Mouse (Mus musculus): ENCODE data around the gene Pqlc2.

DNA sequence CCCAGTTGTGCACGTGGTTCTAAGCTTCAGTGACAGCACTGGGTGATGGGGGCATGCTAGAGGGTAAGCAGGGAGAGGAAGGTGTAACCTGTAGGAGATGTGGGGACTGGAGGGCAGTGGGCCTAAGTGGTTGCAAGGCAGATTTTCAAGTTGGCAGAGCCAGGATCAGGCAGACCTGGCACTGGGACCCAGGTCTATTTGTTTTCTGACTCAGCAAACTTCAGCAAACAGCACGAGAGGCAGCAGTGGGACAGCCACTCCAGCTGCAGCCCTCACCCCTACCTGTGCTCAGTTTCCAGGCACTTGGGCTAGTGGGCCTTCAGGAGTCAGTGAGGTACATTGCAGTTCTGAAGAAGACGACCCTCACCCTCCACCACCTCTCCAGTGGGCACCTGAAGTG lies 46.7 kb upstream of the Pqlc2 start:
- TF ChIP-seq CTCF (IDR thresholded peaks at IDR 0.05) (no peak), EP300 (IDR thresholded peaks at IDR 0.05) (no peak)
